Mouse (Mus musculus) CD4-positive, CD25-positive, alpha-beta regulatory T cell, adult 4 months (primary cell): ENCODE data around the gene Wdr25. TPM values are rescaled to one million over a fixed set of nuclear protein-coding genes. Genes with fewer than 3 reads are reported as not detected.
"Not testable (repeated sequence)": the region's sequence is repeated elsewhere in the genome, so short reads cannot be mapped to it uniquely, and the experiment has no call there.

ENCODE experiments used
- ATAC-seq: one replicate; pipeline ENCODE4 v1.8.0; 2017
- polyA plus RNA-seq, 2 experiments: library from polyadenylated mRNA; unstranded; fragments of 100-300 nt; shearing (Covaris generic); gene quantifications; one replicate each; pipeline ENCODE4 v1.2.1; 2017

Gene Wdr25
- 10 to 100 TPM in 1 of 2 experiments, 1 to 10 TPM in 1; 5.7 to 19.2 TPM for polyA plus RNA-seq

- peak; percentile 31 for ATAC-seq
Measured at GRCm38 (mm10) chr12:108892989-108893714, at the start of gene Wdr25. Gene Wdr25, plus strand, starts transcription at chr12:108893631.

DNA sequence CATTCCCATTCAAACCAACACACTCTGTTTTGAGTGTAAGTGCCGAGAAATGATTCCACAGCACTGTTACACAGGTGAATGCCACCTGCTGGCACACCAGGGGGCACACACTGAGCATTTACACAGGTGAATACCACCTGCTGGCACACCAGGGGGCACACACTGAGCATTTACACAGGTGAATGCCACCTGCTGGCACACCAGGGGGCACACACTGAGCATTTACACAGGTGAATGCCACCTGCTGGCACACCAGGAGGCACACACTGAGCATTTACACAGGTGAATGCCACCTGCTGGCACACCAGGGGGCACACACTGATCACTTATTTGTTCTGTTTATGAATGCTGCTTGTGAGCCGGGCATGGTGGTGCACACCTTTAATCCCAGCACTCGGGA, 45.4 kb upstream of the Wdr25 start:
- not testable (repeated sequence) for ATAC-seq

DNA sequence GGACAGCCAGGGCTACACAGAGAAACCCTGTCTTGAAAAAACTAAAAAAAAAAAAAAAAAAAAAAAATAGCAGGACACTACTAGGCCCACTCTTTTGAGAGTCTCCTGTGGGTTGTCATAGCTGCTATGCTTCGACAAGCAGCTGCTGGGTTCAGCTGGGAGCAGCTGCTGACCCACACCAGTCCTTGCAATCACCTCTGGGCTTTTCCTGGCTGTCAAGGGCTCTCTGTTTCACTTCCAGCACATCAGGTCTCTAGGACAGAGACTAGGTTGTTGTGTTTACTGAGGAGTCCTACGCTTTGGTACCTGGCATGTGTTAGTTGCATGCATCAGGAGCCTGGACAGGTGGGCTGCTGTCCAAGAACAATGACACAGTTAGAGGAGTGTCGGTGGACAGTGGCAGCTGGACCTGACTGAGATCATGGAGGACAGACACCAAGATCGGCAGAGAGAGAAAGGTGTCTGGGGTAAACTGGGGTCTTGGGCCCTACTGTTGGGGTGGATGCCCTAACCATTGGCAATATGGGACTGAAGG, 43.9 kb upstream of the Wdr25 start:
- ATAC-seq = no peak

DNA sequence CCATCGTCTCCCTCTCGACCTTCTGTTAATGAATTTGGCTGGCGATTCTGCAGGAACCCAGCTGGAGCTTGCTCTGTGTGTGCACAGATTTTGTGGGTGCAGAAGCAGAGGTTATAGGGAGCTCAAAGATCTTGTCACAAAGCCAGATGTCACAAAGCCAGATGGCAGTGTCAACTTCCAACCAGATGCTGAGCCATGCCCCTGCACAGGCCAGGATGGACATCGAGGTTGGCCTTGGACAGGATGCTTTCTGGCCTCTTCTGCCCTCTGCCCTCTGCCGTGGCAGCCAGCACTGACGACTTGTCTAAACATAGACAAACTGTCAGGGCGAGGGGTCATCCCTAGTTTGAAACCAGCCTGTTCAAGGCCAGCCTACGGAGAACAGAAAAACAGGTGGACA, 43.3 kb upstream of the Wdr25 start:
- ATAC-seq = no peak

GRCm38 (mm10) chr12:108850886-108851285, 42.5 kb upstream of the Wdr25 start:
- no peak for ATAC-seq

GRCm38 (mm10) chr12:108852822-108853221, 40.6 kb upstream of the Wdr25 start:
- ATAC-seq = no peak

GRCm38 (mm10) chr12:108855081-108855480, 38.4 kb upstream of the Wdr25 start:
- no peak for ATAC-seq

GRCm38 (mm10) chr12:108856186-108856585, 37.2 kb upstream of the Wdr25 start:
- no peak for ATAC-seq

- ATAC-seq = no peak
Measured at GRCm38 (mm10) chr12:108857109-108857508, 36.3 kb upstream of the Wdr25 start.

DNA sequence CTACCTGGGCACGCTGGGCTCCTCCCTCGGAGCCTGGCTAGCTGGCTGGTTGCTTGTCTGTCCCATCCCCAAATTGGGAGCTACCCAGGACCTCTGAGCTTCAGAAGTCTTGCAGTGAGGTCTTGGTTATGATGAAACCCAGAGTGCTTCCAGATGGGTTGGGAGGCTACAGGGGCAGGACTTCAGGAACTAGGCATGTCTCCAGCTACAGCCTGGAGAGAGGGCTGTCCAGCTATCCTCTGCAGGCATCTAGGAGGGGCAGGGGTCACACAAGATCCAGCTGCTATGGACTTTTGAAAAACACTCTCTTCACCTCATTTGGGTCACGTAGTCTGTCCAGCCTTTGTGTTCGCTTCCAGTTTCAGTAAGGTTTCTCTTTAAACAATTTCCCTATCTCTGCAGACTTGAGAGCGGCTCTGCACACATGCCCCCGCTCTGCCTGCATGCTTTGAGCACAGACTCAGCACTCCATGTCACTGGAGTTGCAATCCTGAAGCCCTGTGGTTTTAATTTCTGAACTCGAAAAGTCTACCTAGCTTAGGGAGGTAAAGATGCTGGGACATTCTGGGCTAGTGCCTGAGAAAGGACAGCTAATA, 35.7 kb upstream of the Wdr25 start:
- ATAC-seq = no peak

DNA sequence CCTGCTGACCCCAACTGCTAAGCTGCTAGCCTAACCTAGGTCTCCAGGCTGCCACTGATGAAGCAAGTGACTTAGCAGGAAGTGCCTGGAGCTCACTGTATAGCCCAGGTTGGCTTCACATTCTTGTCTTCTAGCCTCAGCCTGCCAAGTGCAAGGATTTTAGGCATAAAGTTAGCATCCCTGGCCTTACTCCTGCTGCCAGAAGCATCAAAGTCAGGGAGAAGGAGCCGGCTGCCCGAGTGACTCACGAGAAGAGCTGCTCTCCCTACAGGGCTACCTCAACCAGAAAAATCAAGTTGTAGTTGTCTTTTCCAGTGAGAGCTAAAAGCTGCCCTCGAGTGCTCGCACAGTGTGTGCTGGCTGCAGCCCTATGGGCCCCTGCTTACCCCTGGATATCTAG, 34.9 kb upstream of the Wdr25 start:
- ATAC-seq = no peak

- ATAC-seq = no peak
Measured at GRCm38 (mm10) chr12:108865007-108865494, 28.4 kb upstream of the Wdr25 start.

- no peak for ATAC-seq
Measured at GRCm38 (mm10) chr12:108869575-108869974, 23.9 kb upstream of the Wdr25 start.

DNA sequence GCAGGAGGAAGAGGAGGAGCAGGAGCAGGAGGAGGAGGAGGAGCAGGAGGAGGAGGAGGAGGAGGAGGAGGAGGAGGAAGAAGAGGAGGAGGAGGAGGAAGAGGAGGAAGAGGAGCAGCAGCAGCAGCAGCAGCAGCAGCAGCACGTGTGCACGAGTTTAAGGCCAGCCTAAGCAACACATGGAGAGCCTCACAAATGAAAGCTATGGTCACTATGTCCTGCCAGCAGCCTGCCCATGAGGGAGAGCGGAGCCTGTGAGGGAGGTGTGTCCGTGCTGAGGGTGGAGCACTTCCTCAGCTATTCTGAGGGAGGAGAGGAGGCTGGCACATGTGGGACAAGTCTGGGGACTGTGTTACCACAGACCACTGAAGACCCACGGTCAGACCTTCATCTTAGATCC, 20.3 kb upstream of the Wdr25 start:
- no peak for ATAC-seq

DNA sequence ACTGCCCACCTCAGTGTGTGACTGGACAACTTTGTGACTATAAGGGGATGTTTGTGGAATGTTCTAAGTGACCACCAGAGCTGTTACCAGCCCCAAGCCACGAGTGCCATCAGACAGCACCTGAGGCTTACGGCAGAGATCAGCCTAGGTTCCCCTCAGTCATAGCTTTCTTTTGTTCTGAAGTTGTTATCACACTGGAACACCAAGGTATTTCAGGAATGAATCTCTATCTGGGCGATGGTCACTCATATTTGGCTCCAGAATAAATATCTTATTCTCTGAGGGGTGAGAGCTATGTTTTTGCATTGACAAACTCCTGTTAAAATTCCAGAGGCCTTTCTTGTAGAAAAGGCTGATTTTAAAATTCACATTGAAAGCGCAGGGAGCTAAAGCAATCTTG, 14.3 kb upstream of the Wdr25 start:
- ATAC-seq = no peak

DNA sequence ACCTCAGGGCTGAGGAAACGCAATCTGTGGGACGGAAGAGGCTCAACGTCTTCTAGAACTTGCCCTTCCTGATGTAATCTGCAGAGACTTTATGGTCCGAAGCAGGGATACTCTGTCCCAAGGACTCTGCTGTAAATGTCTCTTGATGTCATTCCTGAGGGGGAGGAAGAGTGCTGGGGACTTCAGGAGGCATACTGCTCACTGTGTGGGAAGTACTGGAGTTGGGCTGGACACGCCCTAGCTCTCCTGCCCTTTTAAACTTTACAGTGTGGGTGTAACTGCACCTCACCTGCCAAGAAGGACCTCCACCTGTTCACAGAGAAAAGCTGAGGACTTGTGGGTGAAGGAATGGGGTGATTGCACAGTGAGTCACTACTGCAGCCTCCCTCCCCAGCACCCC, 12.8 kb upstream of the Wdr25 start:
- ATAC-seq = no peak

GRCm38 (mm10) chr12:108881192-108881591, 12.2 kb upstream of the Wdr25 start:
- ATAC-seq = no peak

- no peak for ATAC-seq
Measured at GRCm38 (mm10) chr12:108882776-108883175, 10.7 kb upstream of the Wdr25 start.

DNA sequence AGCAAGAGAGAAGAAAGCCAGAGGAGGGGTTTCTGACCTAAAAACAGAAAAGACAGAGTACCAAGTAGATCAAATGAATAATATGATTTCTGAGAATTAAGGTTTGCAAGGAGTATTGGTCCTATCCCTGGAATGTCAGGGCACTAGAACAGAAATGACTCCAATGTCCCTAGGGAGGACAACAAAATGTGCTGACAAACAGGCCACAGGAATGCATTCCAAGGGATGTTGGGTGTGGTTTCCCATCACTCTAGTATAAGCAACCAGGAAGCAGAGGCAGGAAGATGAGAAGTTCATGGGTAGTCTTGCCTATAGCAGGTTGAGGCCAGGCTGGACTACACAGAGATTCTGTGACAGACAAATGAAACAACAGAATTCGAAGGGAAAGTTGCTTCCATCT, 7.5 kb upstream of the Wdr25 start:
- no peak for ATAC-seq

DNA sequence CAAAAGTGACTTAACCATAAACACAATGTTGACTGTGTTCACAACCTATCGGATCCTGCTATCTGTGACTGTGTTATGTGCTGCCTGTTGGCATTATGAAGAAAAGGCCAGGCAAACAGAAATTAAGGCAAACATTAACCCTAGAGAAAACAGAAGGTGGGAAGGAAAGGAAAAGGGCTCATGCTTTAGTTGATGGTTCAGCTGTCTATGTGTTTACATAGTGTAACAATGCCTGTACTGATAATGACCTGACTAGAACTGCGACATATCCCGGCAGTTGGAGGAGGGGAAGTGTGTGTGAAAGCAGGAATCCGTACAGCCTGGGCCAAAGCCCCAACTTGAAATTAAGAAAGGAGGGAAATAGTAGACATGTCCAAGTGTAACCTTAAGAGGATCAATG, 6.4 kb upstream of the Wdr25 start:
- ATAC-seq = no peak

DNA sequence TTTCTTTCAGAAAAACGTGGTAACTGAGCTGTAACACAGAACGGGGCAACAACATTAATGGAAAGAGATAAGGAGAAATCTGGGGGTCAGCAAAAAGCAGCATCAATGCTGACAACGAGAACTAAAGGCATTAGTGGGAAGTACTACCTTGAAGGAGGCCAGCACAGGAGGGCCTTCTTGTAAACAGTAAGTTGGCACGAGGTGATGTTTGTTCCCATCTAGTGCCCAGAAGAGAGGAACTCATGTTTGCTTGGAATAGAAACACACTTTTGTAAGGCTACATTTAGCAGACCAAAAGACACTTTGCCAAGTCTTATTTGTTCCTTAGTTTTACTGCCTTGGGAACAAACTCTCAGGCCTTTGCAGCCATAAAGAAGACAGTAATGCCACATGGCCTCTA, 4.8 kb upstream of the Wdr25 start:
- no peak for ATAC-seq

DNA sequence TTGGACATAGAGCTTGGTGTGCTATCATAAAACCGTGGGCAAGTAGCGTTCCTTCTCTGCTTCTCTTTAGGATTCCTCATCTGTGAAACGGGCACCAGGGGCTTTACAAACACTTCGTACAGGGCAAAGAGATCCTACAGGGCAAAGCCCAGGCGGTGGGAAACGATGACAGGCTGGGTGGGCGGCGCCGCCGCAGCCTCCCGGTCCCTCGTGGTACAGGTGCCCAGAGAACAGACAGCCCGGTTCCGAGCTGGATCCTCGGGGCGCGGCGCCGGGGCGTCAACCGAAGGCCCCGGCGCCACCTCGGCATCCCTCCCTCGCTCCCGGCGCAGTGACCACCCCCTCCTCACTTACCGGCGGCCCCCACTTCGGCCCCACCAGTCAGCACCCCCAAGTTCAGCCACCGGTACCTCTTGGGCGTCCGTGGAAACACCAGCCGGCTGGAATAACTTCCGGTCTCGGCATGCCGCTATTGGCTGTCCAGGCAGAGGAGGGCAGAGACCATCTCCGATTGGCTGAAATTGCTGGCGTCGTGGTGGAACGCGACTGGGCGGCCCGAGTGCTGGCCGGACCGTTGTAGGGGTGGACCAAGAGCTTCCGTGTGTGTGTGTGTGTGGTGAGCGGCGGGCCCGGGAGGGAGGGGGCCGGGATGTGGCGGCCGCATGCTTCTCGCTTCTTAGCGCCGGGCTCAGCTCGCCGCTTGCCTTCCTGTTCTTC, 442 bp downstream of the Wdr25 start, which contains the start of gene Wars:
Wars (minus strand) TSS at position 460 of the 717 bp plus-strand sequence.
- ATAC-seq = peak; percentile 91

GRCm38 (mm10) chr12:108894432-108894816, 993 bp downstream of the Wdr25 start:
- ATAC-seq = no peak
